Mouse (Mus musculus) heart, embryonic 10.5 days (tissue): Measurements from ENCODE around the gene 5730596B20Rik. TPM values are rescaled to one million over a fixed set of nuclear protein-coding genes. Genes with fewer than 3 reads are reported as not detected.

Source experiments
- DNase-seq: peaks from one replicate; pipeline ENCODE4 v3.0.0-alpha.2; 2017; ENCODE audit warnings: low spot score
- H3K27ac ChIP-seq: fragments of 300-500 bp; sonication (generic); 2 replicates; pipeline ENCODE4 v1.5.1; 2016; ENCODE audit warnings: mild to moderate bottlenecking
- H3K27me3 ChIP-seq: fragments of 300-500 bp; sonication (generic); 2 replicates; pipeline ENCODE4 v1.6.1; 2016; ENCODE audit warnings: mild to moderate bottlenecking; ENCODE audit not compliant: poor library complexity, insufficient read depth, severe bottlenecking
- H3K36me3 ChIP-seq: fragments of 300-500 bp; sonication (generic); 2 replicates; pipeline ENCODE4 v1.6.1; 2016; ENCODE audit warnings: mild to moderate bottlenecking, moderate library complexity
- H3K4me1 ChIP-seq: fragments of 300-500 bp; sonication (generic); 2 replicates; pipeline ENCODE4 v1.6.1; 2016; ENCODE audit warnings: mild to moderate bottlenecking
- H3K4me3 ChIP-seq: fragments of 300-500 bp; sonication (generic); 2 replicates; pipeline ENCODE4 v1.5.1; 2016; ENCODE audit warnings: mild to moderate bottlenecking, moderate library complexity
- H3K9me3 ChIP-seq: fragments of 300-500 bp; sonication (generic); 2 replicates; pipeline ENCODE4 v1.6.1; 2016; ENCODE audit warnings: mild to moderate bottlenecking, moderate library complexity
- WGBS: fragments of 180-500 bp; shearing (Covaris S2); methylation state at CpG from one replicate; pipeline ENCODE4 v1.1.7; 2016; 5-methylcytosine and 5-hydroxymethylcytosine counted together
- polyA plus RNA-seq: library from polyadenylated mRNA; unstranded; fragments of >200 nt; fragmentation: Nextera tagmentation; extraction: Ambion mirVana; gene quantifications from 2 replicates; pipeline ENCODE4 v1.2.1, GENCODE M21; 2016

The 5730596B20Rik gene
- polyA plus RNA-seq, 1 experiment from 2014 or later, result 1.5 TPM

GRCm38 (mm10) chr6:52207684-52207976 is 30.3 kb downstream of the 5730596B20Rik start:
- Histone ChIP-seq H3K36me3 (no peaks in the 10 kb centered on the region), H3K4me1 (peaks cover 44% of the 10 kb centered on the region), H3K27ac (no peak overlapping the region), H3K4me3 (no peak overlapping the region), H3K27me3 (peaks cover 100% of the 10 kb centered on the region), H3K9me3 (no peaks in the 10 kb centered on the region)
- DNase-seq, result no peak

GRCm38 (mm10) chr6:52208072-52208867 is 31.0 kb downstream of the 5730596B20Rik start, which contains the start of gene Hoxa6:
Gene Hoxa6, minus strand, starts transcription at chr6:52208722.
- H3K27me3 ChIP-seq, result peaks cover 100% of the 10 kb centered on the region
- 1% methylated on average over 47 of the region's 47 CpGs for WGBS
- H3K36me3 ChIP-seq, result no peaks in the 10 kb centered on the region
- peak; percentile 75 for DNase-seq
- peak within 1 kb of the TSS; percentile 39 for H3K4me3 ChIP-seq
- no peaks in the 10 kb centered on the region for H3K9me3 ChIP-seq
- H3K27ac ChIP-seq, result no peak within 1 kb of the TSS
- peaks cover 47% of the 10 kb centered on the region for H3K4me1 ChIP-seq

- no peak overlapping the region for H3K27ac ChIP-seq
- no peaks in the 10 kb centered on the region for H3K36me3 ChIP-seq
- WGBS, result 4% methylated on average over 18 of the region's 18 CpGs
- peaks cover 100% of the 10 kb centered on the region for H3K27me3 ChIP-seq
- H3K4me1 ChIP-seq, result peaks cover 39% of the 10 kb centered on the region
- DNase-seq, result peak; percentile 71
- H3K4me3 ChIP-seq, result peak overlapping the region; percentile 39
- no peaks in the 10 kb centered on the region for H3K9me3 ChIP-seq
These were observed 31.8 kb downstream of the 5730596B20Rik start for GRCm38 (mm10) chr6:52208868-52209684.

GRCm38 (mm10) chr6:52209685-52210046 is 32.4 kb downstream of the 5730596B20Rik start:
- Histone ChIP-seq H3K9me3 (no peaks in the 10 kb centered on the region), H3K4me1 (peaks cover 33% of the 10 kb centered on the region), H3K4me3 (no peak overlapping the region), H3K27ac (no peak overlapping the region), H3K27me3 (peaks cover 100% of the 10 kb centered on the region), H3K36me3 (no peaks in the 10 kb centered on the region)
- DNase-seq, result no peak
- WGBS, result 7% methylated on average over 12 of the region's 12 CpGs

- peaks cover 30% of the 10 kb centered on the region for H3K4me1 ChIP-seq
- no peaks in the 10 kb centered on the region for H3K36me3 ChIP-seq
- H3K4me3 ChIP-seq, result peak overlapping the region; percentile 31; the same call in 1 of the 2 replicates
- peaks cover 100% of the 10 kb centered on the region for H3K27me3 ChIP-seq
- peak; percentile 78 for DNase-seq
- no peaks in the 10 kb centered on the region for H3K9me3 ChIP-seq
- WGBS, result 1% methylated on average over 37 of the region's 37 CpGs
- H3K27ac ChIP-seq, result no peak overlapping the region
These were observed 34.1 kb downstream of the 5730596B20Rik start for GRCm38 (mm10) chr6:52211170-52211935.

- H3K36me3 ChIP-seq, result no peaks in the 10 kb centered on the region
- no peak overlapping the region for H3K27ac ChIP-seq
- DNase-seq, result peak; percentile 75
- no peaks in the 10 kb centered on the region for H3K9me3 ChIP-seq
- peaks cover 100% of the 10 kb centered on the region for H3K27me3 ChIP-seq
- H3K4me1 ChIP-seq, result peaks cover 34% of the 10 kb centered on the region
- peak overlapping the region; percentile 31; the same call in 1 of the 2 replicates for H3K4me3 ChIP-seq
- WGBS, result 3% methylated on average over 13 of the region's 13 CpGs
These were observed 34.7 kb downstream of the 5730596B20Rik start for GRCm38 (mm10) chr6:52211961-52212360.

- H3K4me1 ChIP-seq, result peaks cover 40% of the 10 kb centered on the region
- H3K27ac ChIP-seq, result no peak overlapping the region
- peak overlapping the region; percentile 45 for H3K4me3 ChIP-seq
- WGBS, result under 1% methylated on average over 22 of the region's 22 CpGs
- no peaks in the 10 kb centered on the region for H3K36me3 ChIP-seq
- peak; percentile 77 for DNase-seq
- no peaks in the 10 kb centered on the region for H3K9me3 ChIP-seq
- H3K27me3 ChIP-seq, result peaks cover 100% of the 10 kb centered on the region
These were observed 35.3 kb downstream of the 5730596B20Rik start for GRCm38 (mm10) chr6:52212556-52213118.

- 2% methylated on average over 38 of the region's 38 CpGs for WGBS
- H3K27me3 ChIP-seq, result peaks cover 100% of the 10 kb centered on the region
- H3K36me3 ChIP-seq, result no peaks in the 10 kb centered on the region
- H3K4me1 ChIP-seq, result peaks cover 37% of the 10 kb centered on the region
- peak within 1 kb of the TSS; percentile 45 for H3K4me3 ChIP-seq
- H3K27ac ChIP-seq, result no peak within 1 kb of the TSS
- DNase-seq, result peak; percentile 77
- H3K9me3 ChIP-seq, result no peaks in the 10 kb centered on the region
These were observed 36.1 kb downstream of the 5730596B20Rik start, which contains the start of the genes Hoxa3 and Gm28308 for GRCm38 (mm10) chr6:52213119-52213986. Gene Hoxa3, minus strand, starts transcription at chr6:52213336. Gene Gm28308, minus strand, starts transcription at chr6:52213339.

GRCm38 (mm10) chr6:52214271-52214670 is 37.0 kb downstream of the 5730596B20Rik start:
- Histone ChIP-seq H3K9me3 (no peaks in the 10 kb centered on the region), H3K36me3 (no peaks in the 10 kb centered on the region), H3K27me3 (peaks cover 100% of the 10 kb centered on the region), H3K4me1 (peaks cover 31% of the 10 kb centered on the region), H3K4me3 (no peak overlapping the region), H3K27ac (no peak overlapping the region)
- 13% methylated on average over 5 of the region's 5 CpGs for WGBS
- DNase-seq, result no peak

- no peaks in the 10 kb centered on the region for H3K36me3 ChIP-seq
- no peaks in the 10 kb centered on the region for H3K9me3 ChIP-seq
- H3K4me3 ChIP-seq, result no peak overlapping the region
- DNase-seq, result peak; percentile 72
- H3K27ac ChIP-seq, result no peak overlapping the region
- H3K4me1 ChIP-seq, result peaks cover 31% of the 10 kb centered on the region
- WGBS, result 12% methylated on average over 3 of the region's 3 CpGs
- H3K27me3 ChIP-seq, result peaks cover 100% of the 10 kb centered on the region
These were observed 37.8 kb downstream of the 5730596B20Rik start for GRCm38 (mm10) chr6:52215070-52215469.

GRCm38 (mm10) chr6:52215771-52216535 is 38.7 kb downstream of the 5730596B20Rik start:
- H3K27me3 ChIP-seq, result peaks cover 100% of the 10 kb centered on the region
- no peak overlapping the region for H3K27ac ChIP-seq

More at GRCm38 (mm10) chr6:52215771-52216535, 38.7 kb downstream of the 5730596B20Rik start:
- Histone ChIP-seq H3K4me3 (no peak overlapping the region; the same call in 1 of the 2 replicates), H3K36me3 (no peaks in the 10 kb centered on the region), H3K9me3 (no peaks in the 10 kb centered on the region), H3K4me1 (peaks cover 31% of the 10 kb centered on the region)
- peak; percentile 74 for DNase-seq
- 2% methylated on average over 30 of the region's 30 CpGs for WGBS
